Mouse (Mus musculus) limb, embryonic 14.5 days (tissue): ENCODE measurements at regions not wholly inside any gene's neighbourhood (a gene's known extent, or its start where the extent isn't known, plus 50 kb on each side); places are given as distances from the start of the nearest gene placed in this dataset.
"Not testable (repeated sequence)": the region's sequence is repeated elsewhere in the genome, so short reads cannot be mapped to it uniquely, and the experiment has no call there.

Experiments
- ATAC-seq: fragments of 200-750 bp; cut with Nextera tagmentation; 2 replicates; pipeline ENCODE4 v1.8.0; 2017; ENCODE audit warnings: low read depth, moderate number of reproducible peaks, moderate TSS enrichment; ENCODE audit not compliant: low FRiP score
- DNase-seq: peaks from one replicate; pipeline ENCODE4 v3.0.0-alpha.2; 2015; ENCODE audit warnings: low spot score
- H3K27ac ChIP-seq: fragments of 300-500 bp; sonication (generic); replicated peaks from 2 replicates; pipeline ENCODE4 v1.5.1; 2014; ENCODE audit warnings: low read depth, mild to moderate bottlenecking, low read length, moderate library complexity, mixed read lengths
- H3K27me3 ChIP-seq: fragments of 300-500 bp; sonication (generic); 2 replicates; pipeline ENCODE4 v1.6.1; 2014; ENCODE audit warnings: low read length, mixed read lengths; ENCODE audit not compliant: control insufficient read depth, insufficient read depth
- H3K36me3 ChIP-seq: fragments of 300-500 bp; sonication (generic); 2 replicates; pipeline ENCODE4 v1.6.1; 2014; ENCODE audit warnings: mild to moderate bottlenecking, low read length, moderate library complexity, mixed read lengths; ENCODE audit not compliant: control insufficient read depth, insufficient read depth
- H3K4me1 ChIP-seq: fragments of 300-500 bp; sonication (generic); 2 replicates; pipeline ENCODE4 v1.6.1; 2014; ENCODE audit warnings: antibody characterized with exemption, low read length, mixed read lengths; ENCODE audit not compliant: control insufficient read depth, insufficient read depth
- H3K4me2 ChIP-seq: fragments of 300-500 bp; sonication (generic); replicated peaks from 2 replicates; pipeline ENCODE4 v1.6.1; 2014; ENCODE audit warnings: low read depth, mild to moderate bottlenecking, low read length, moderate library complexity; ENCODE audit not compliant: severe bottlenecking
- H3K4me3 ChIP-seq: fragments of 300-500 bp; sonication (generic); replicated peaks from 2 replicates; pipeline ENCODE4 v1.5.1; 2014; ENCODE audit warnings: low read length
- H3K9ac ChIP-seq: fragments of 300-500 bp; sonication (generic); 2 replicates; pipeline ENCODE4 v1.6.1; 2014; ENCODE audit warnings: mild to moderate bottlenecking, low read depth, low read length, moderate library complexity; ENCODE audit not compliant: severe bottlenecking
- H3K9me3 ChIP-seq: fragments of 300-500 bp; sonication (generic); 2 replicates; pipeline ENCODE4 v1.6.1; 2016; ENCODE audit warnings: low read length; ENCODE audit not compliant: control insufficient read depth
- POLR2A ChIP-seq: fragments of 200-500 bp; IDR thresholded peaks from 2 replicates; pipeline ENCODE4 v1.8.0; 2012; ENCODE audit warnings: inconsistent platforms, mild to moderate bottlenecking, moderate library complexity, borderline replicate concordance; ENCODE audit not compliant: insufficient read depth, insufficient read length; ENCODE audit errors: extremely low read depth
- WGBS: fragments of 180-500 bp; shearing (Covaris S2); extraction: QIAGEN DNeasy Blood & Tissue Kit; methylation state at CpG from one replicate; pipeline ENCODE4 v1.1.7; 2014; 5-methylcytosine and 5-hydroxymethylcytosine counted together

DNA sequence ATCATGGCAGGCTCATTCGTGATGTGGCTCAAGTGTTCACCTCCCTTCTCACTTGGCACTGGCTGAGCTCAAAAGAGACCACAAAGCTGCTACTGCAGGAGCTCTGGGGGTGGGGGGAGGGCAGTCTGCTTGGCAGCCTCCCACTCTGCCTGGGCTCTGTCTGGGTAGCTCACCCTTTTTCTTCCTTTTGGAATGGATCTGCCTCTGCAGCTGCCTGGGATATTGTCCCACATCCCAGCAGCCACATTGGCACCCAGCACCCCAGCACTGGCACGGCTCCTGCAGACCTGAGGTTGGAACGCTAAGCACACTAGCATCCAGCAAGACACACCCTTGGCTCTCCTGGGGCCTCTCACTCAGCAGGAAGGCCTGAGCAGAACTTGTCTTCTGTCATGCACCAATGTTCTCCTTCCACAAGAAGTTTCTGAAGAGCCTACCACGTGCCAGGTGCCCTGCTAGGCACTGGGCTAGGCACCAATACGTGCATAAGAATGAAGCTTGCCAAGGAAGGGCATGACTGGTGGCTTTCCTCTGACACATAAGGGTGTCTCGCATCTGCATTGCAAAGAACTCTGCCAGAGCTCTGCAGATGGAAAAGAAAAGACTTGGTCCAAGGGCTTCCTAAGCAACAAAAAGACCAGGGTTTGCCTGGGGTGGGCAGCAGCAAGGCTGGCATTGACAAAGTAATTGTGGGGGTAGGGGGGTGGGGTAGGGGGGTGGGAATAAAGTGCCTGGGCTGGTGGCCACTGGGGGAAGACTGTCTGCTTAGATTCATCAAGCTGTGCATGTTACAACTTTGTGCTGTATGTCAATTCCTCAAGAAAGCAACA, 112.1 kb upstream of the Sipa1l1 start:
- H3K4me2 ChIP-seq, DNase-seq, ATAC-seq, H3K36me3 ChIP-seq, H3K27ac ChIP-seq, H3K9ac ChIP-seq, H3K4me3 ChIP-seq, H3K4me1 ChIP-seq, H3K27me3 ChIP-seq, H3K9me3 ChIP-seq: not testable (repeated sequence)
- no CpG with 5 or more reads among the region's 6 CpGs for WGBS

DNA sequence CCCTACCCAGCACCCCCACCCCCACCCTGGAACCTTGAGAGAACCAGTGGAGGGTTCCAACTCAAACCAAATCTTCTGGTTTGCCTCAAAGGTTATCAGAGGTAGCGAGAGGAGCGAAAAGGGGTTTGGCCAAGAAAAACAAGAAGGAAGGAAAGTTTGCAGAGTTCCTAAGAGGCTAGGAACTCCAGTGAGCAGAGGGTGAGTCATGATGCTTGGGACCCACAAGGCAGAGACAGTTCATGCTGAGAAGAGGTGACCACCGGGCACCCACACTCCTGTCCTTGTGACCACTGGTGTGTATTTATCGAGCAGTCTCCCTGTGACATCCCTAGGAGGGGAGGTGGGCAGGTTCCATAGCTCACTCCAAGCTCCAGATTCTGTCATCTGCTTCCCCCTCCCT, 104.1 kb upstream of the Sipa1l1 start:
- 0 out of 2 replicates have a peak, but pooled peaks cover 3% of the 10 kb centered on the region for H3K4me1 ChIP-seq
- H3K36me3 ChIP-seq, result no peaks in the 10 kb centered on the region
- no peak for ATAC-seq
- H3K4me3 ChIP-seq, result no peak overlapping the region
- H3K27ac ChIP-seq, result no peak overlapping the region
- no peak overlapping the region for H3K4me2 ChIP-seq
- H3K9me3 ChIP-seq, result no peaks in the 10 kb centered on the region
- no peak for DNase-seq
- H3K9ac ChIP-seq, result no peak overlapping the region
- no peak for TF ChIP-seq POLR2A
- WGBS, result 78% methylated on average over 4 of the region's 4 CpGs
- H3K27me3 ChIP-seq, result no peaks in the 10 kb centered on the region

DNA sequence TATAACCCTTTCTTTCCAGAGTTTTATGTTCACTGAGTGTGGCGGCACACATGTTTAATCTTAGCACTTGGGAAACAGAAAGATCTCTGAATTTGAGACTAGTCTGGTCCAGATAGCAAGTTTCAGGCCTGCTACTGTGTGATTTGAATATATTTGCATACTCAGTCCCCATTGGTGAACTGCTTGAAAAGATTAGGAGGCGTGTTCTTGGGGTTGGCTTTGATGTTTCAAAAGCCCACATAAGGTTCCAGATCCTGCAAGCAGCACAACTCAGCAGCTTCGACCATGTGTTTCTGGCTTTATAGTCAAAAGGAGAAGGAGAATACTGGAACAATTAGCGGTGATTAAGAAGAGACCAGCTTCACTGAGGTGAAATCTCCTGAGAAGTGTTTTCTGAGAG, 102.3 kb upstream of the Sipa1l1 start:
- H3K4me1 ChIP-seq, result 0 out of 2 replicates have a peak, but pooled peaks cover 3% of the 10 kb centered on the region
- no peaks in the 10 kb centered on the region for H3K36me3 ChIP-seq
- H3K9me3 ChIP-seq, result no peaks in the 10 kb centered on the region
- no peak overlapping the region for H3K4me2 ChIP-seq
- H3K27me3 ChIP-seq, result no peaks in the 10 kb centered on the region
- ATAC-seq (no peak), DNase-seq (peak; percentile 37)
- 22% methylated on average over 4 of the region's 4 CpGs for WGBS
- TF ChIP-seq POLR2A, result no peak
- no peak overlapping the region for H3K9ac ChIP-seq
- no peak overlapping the region for H3K27ac ChIP-seq
- no peak overlapping the region for H3K4me3 ChIP-seq

DNA sequence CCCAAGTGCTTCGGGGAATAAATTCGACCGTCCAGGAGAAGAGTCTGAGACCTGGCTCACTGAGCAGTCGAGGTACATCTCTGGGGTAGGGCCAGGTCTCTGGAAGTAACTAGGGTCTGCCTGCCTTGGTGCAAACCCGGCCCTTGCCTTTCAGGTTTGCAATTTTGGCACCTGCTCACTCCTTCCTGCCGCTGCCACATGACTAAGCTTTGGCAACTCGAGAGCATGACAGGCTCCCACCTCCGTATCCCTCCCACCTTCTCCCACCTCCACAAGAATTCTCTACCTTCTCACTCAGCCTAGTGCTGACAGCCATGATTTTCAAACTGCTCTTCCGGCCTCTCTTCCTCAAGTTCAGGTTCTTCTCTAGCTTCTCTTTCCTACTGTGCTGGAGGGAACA, 99.5 kb upstream of the Sipa1l1 start:
- Histone ChIP-seq H3K9me3 (no peaks in the 10 kb centered on the region), H3K27ac (no peak overlapping the region), H3K4me3 (no peak overlapping the region), H3K27me3 (no peaks in the 10 kb centered on the region), H3K4me1 (0 out of 2 replicates have a peak, but pooled peaks cover 5% of the 10 kb centered on the region), H3K36me3 (no peaks in the 10 kb centered on the region), H3K9ac (no peak overlapping the region), H3K4me2 (no peak overlapping the region)
- ATAC-seq (no peak), DNase-seq (no peak)
- 85% methylated on average over 9 of the region's 9 CpGs for WGBS
- TF ChIP-seq POLR2A, result no peak

DNA sequence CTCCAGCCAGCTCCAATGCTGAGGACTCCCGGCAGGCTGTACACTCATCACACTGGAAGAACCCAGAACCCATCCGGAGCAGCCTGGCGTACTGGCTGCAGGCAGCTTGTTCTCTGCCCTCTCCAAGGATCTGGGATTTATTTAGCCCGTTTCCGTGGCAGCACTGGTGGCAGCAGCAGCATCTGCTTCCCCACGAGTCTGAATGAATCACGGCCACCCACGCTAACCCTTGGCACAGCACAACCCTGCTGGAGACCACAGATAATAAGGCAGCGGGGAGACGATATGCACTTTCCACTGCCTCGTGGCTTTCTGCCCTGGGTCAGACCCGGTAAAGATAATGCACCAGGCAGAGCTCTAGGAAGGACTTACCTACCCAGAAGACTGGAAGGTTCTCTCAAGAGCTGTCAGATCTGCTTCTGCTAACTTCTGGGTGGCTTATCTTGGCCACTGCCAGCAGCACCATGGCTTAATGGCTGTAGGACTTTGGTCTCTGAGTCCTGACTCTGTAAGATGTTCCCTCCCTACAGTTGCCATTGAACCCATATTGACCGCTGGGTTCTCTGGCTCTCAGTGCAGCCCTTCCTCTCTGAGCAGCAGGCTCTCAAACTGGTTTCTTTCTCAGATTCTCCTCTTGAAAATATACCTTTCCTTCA, 96.2 kb upstream of the Sipa1l1 start:
- Histone ChIP-seq H3K4me1 (0 out of 2 replicates have a peak, but pooled peaks cover 2% of the 10 kb centered on the region), H3K9me3 (no peaks in the 10 kb centered on the region), H3K36me3 (no peaks in the 10 kb centered on the region), H3K4me2 (no peak overlapping the region), H3K27me3 (no peaks in the 10 kb centered on the region), H3K27ac (no peak overlapping the region), H3K9ac (no peak overlapping the region), H3K4me3 (no peak overlapping the region)
- no peak for TF ChIP-seq POLR2A
- DNase-seq (no peak), ATAC-seq (no peak)
- 59% methylated on average over 13 of the region's 13 CpGs for WGBS
